Mouse (Mus musculus) NIH3T3 (cell line): ENCODE data around the gene Gstp2.

Experiments
- DNase-seq: peaks from one replicate; pipeline ENCODE4 v3.0.0-alpha.2; 2012; ENCODE audit warnings: low read depth

Gene Gstp2

DNA sequence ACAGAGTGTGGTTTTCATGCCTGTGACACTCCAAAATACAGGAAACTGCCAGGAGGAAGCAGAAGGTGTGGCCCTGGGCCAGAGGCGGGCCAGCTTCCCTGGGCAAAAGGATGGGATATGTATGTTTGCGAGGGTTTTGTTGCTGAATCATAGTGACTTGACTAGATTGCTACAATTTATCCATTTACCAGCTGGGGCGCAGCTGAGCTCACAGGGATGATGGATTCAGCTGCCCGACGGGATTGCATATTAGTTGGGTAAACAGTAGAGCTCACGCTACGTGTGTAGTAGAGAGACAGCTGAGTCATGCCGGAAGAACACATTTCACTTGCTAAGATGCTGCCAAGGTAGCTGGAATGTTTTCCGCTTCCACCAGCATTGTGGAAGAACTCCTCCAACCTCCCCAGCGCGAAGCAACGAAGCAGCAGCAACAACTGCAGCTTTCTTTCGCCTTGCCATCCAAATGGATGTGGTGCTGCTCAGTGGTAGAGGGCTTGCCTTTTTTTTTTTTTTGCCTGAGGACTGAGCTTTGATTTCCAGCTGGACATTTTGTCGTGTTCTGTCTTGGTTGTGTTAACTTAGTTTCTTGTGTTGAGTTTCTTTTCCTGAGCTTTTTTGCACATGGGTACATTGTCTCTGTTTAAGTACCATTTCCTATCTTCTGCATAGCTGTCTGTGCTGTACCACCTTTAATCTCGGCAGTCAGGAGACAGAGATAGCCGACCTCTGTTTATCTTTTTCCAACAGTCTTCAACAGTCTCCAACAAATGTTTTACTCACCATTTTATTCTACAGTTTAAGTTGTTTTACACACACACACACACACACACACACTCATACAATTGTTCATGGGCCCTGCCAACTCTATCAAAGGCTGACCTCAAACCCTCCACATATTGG is at the start of gene Gstp2:
Gene Gstp2 (minus strand): TSS at position 58 of the 900 bp plus-strand sequence.
- peak; percentile 98 for DNase-seq

DNA sequence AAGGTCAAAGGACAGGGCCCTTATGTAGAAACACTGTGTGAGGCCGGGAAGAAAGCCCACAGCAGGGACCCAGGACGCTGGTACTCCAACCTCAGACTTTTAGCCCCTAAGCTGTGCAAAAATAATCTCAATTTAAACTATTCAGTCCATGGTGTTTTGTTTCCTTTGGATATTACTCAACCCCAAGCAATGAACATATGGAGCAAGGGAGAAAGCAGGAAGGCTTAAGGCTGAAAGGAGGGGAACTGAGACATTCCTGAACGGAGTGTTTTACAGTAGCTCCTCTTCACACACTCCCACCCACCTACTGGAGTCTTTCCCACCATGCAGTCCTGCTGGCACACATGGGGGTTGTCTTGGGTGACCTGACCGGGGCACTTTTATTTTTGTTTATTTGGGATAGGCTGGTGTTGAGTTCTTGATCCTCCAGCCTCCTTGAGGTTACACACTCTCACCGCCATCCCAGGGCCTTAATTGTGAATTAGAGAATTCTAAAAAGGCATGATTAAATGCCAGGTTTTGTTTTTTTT is 49.0 kb upstream of the Gstp2 start:
- peak; percentile 51 for DNase-seq

DNA sequence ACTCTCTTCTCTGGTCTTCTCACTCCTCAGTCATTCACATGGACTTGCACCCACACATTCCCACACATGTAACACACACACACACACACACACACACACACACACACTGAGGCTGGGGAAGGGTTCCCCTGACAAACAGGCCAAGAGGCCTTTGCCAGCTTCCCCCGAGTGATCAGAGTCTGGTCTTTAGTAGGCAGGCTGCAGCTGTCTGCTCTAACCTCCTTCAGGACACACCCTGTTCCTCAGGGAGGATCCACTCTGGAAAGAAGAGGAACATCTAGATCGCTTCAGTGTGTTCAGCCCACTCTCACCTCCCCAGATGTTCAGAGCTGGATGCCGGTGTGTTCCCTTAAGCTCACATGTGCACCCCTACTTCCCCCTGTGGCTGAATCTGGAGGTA is 48.5 kb upstream of the Gstp2 start:
- DNase-seq, result peak; percentile 38

DNA sequence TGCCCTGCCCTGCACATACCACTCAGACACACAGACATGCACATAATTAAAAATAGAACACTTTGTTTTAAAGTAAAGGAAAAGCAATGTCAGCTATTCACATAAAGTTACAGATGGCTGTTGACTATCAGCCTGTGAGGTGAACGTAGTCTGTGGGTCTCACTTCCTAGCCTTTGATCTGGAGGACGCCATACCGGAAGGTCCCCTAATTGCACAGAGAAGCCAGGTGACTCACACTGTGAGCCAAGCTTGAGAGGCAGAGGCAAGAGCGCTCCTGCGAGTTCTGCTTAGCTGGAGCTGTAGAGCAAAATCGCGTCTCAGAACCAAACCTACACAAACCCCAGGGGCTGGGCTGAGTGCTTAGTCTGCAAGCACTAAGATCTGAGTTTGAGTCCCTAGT is 47.9 kb upstream of the Gstp2 start:
- no peak for DNase-seq

DNA sequence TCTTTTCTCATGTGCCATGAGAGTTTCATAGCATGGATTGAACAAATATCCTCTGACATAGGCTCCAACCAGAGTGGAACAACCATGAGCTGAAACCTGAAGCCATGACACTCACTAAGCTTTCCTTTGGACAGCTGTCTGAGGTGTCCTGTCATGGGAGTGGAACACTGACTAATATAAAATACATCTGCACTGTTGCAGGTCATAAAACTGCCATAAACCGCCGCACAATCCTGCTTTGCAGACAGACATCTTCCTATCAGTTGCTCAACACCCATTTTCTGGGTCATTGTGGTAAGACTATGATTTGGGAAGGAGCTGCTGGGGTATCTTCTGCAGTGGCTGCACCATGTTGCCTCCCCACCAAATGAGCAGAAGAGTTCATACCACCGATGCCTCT is 46.9 kb upstream of the Gstp2 start:
- no peak for DNase-seq

DNA sequence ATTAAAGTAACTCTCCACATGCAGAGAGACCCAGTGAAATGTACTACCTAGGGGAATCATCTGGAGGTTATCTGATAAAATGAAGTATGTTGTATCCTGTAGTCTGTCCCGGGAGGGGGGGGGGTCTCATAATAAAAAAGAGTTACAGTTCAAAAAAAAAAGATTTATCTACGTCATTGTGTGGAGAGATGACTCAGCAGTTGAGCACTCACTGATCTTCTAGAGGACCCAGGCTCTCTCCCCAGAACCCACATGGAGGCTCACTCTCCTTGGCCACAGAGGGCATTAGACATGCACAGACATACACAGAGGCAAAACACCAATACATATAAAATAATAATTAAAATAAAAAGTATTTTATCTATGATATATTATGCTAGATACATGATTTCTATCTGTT is 45.6 kb upstream of the Gstp2 start:
- DNase-seq, result peak; percentile 49

DNA sequence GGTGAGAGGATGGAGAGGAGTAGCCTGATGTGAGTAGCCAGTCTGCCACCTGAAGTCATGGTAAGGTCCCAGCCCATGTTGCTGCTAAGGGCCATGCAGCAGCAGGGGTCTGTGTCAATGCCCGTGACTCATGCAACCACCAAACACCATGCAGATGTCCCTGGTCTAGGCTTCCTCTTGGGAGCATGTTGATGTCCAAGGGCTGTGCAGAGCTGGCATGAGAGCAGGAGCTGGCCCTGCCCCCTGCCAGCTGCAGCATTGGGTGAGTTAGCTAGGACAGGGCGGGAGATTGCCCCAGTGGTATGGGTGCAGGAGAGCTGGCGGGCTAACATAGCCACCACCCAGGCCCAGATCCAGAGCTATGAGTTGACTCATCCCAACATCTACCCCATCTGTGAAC is 44.6 kb upstream of the Gstp2 start:
- DNase-seq, result peak; percentile 36

DNA sequence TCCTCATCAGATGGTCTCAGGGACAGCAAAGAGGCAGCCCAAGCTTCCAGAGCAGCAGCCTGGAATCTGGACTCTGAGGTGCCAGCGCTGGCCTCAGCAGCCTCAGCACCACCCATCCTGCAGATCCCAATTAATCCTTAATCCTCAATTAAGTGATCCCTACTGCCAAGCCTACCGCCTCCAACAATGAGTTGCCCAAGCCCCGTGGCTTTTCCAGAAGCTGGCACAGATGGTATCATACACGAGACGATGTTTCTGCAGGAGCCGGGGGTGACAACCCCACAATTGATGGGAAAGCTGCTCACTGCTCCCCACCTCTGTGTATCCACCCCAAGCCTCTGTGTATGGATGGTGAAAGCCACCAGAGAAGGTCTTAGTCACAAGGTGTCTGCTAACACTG is 43.3 kb upstream of the Gstp2 start:
- DNase-seq, result no peak

DNA sequence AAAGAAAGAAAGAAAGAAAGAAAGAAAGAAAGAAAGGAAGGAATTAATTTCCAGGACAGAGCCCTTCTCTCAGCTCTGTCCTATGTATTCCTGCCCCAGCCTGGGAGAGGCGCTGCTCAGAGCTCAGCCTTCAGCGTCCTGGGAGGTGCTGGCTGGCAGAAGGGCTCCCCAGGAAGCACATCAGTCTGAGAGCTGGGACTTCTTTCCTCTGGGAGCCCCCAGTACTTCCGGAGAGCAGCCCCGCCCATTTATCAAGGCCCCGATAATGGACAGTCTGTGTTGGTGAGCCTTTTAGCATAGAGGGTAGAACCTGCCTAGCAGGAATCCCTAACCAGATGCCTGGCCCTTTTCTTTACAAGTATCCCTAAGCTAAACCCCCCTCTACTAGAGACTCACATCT is 42.3 kb upstream of the Gstp2 start:
- no peak for DNase-seq

DNA sequence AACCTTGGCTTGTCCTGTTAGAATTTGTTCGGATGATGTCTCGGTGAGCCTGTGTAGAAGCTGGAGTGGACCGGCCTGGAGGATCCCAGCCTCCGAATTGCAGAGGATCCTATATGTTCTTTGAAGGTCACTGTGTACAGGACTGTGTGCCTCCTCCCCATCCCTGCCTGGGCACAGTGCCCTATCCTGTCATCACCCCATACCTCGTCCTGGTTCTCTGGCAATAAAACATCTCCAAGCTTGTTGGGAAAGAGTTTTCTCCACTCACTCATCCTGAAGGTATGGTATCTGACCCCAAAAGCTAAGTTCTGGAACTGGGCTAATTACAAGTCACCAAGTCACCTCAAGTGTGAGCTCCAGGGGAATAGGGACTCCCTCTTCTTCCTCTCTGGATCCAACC is 41.3 kb upstream of the Gstp2 start:
- peak; percentile 93 for DNase-seq

DNA sequence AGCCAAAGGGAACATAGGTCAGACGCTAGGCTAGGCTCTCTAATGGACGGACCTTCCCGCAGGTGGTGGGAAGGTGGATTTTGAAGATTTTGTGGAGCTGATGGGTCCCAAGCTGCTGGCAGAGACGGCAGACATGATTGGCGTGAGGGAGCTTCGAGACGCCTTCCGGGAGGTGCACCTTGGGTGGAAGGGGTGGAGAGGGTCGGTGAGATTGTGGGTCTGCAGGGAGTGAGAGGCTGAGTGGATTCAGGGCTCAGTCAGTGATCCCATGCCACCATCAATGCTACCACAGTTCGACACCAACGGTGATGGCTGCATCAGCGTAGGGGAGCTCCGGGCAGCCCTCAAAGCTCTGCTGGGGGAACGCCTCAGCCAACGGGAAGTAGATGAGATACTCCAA is 40.3 kb upstream of the Gstp2 start:
- DNase-seq, result no peak

DNA sequence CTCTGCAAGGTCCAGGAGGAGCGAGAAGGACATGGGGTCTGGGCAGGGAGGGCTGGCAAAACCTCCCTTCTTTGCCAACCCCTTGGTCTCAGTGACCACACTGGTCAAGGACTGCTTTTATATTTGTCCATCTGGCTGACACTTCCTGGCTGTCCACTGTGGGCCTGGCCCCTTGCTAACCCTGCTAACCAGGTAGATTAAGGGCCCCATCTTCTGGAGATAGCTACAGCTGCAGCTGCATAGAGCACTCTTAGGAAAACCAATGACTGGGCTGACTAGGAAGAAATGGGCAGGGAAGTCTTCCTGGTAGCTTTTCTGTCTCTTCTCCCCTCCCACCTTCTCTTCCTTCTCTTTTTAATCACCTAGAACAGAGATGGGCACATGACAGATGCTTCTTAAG is 39.2 kb upstream of the Gstp2 start:
- peak; percentile 64 for DNase-seq

DNA sequence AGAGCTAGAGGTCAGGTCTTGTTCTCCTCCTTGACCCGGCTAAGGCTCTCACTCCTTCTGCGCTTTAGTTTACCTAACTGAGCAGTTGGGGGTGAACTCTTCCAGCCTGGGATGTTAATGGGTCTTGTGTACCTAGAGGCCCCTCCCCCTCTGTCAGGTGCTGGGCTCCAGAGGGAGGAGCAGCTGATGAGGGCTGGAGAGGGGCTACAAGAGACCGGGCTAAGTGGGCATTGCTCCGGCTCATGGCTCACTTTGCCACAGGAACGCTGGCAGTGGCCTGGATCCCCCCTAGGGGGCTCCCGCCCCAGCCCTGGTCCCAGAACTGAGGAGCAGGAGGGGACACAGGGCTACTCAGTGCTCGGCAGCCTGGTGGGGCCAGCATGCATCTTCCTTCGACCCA is 38.0 kb upstream of the Gstp2 start:
- DNase-seq, result no peak

DNA sequence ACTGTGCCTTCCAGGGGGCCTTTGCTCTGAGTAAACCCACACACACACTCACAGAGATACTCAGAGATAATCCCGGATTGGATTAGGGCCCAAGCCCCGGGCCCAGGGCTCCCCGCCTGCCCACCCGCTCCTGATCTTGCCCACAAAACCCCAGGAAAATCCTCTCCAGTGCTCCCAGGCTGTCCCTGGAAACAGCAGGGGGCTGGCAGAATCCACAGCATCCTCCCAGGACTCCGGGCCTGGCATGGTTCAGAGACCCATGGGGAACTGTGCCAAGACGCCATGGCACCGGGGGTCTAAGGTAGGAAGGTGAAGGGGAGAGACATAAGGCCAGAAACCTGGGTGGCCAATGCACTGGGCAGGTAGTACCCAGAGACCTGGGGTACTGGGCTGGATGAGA is 37.5 kb upstream of the Gstp2 start:
- no peak for DNase-seq

DNA sequence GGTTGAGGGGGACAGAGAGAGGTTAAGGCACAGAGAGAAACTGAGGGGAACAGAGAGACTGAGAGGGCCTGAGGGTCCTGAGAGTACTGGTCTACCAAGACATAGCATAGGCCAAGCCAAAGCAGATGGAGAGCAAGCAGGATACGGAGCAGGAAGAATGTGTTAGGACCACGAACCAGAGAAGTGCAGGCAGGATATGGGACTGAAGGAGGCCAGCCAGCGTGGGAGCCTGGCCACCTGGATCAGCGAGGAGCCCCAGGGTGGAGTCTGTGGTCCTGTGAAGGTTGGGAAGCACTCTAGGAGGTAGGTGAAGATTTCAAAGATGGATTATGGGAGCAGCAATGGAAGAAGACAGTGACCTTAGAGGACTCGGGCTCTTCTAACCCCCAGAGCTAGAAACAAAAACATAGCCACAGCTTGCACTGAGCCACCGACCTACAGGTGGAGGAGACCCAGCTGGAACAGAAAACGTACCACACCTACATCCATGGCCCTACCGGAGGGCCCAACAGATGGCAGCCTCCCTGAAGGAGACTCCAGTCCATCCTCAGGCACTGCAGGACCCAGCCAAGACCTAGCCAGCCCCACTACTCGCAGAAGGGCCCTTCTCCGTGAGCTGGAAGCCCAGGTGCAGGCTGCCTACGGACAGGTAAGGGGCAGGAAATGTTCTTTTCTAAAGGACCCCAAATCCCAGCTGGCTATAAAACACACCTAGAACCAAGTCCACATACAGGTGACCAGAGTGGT is 36.6 kb upstream of the Gstp2 start:
- no peak for DNase-seq

DNA sequence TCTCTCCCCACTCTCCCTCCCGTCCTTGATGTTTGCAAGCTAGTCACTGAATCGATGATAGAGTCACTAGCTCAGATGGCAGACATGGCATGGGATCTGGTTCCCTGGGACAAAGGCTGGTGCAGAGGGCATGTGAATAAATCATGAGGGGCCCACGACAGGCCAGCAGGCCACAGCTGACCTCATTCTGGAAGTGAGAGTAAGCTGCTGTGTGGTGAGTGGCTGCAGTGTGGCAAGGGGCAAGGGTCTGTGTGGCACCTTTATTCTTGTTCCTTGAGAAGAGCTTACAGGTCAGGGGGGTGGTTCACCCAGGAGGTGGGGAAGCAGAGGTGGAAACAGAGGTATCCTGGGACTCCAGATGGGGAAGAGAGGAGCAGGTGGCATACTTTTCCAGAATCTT is 35.6 kb upstream of the Gstp2 start, which contains the start of gene Cabp2:
Gene Cabp2 (plus strand): TSS at position 185 of the 400 bp plus-strand sequence.
- no peak for DNase-seq

DNA sequence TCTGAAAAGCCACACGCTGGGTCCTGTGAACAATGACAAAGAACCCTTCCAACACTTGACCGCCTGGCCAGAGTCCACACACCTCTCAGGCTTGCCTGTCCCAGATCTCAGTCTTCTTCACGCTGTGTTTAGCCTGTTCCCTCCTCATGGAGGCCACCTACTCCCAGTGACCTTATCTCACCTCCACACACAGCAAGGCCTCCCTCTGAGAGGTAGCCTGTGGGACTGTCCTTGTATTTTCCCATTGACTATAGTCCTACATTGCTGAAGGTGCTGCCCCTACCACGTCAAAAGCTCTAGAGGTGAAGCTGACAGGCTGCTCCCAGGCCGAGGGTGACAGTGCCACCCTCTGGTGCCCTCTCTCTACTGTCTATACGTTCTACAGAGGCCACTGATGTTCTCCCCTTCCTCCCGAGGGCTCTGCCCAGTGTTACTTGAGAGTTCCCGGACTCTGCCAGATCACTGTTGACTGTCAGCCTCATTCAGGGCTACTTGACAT is 34.7 kb upstream of the Gstp2 start:
- no peak for DNase-seq

DNA sequence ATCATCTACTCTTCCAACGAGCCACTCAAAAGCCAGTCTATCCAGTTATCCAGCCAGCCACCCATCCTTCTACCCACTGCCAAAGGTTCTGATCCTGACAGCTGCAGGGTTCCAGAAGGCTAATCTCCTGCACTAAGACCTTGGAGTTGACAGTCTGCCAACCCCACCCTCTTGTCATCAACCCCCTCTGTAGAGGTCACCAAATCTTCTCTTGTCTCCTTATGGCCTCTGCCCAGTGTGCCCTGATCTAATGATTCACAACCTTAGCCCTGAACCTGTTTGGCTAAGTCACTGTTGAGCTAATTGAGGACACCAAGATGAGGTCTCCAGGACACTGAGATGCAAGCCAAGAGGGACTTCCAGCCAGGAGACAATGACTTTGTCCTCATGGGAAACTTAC is 33.8 kb upstream of the Gstp2 start:
- DNase-seq, result no peak

DNA sequence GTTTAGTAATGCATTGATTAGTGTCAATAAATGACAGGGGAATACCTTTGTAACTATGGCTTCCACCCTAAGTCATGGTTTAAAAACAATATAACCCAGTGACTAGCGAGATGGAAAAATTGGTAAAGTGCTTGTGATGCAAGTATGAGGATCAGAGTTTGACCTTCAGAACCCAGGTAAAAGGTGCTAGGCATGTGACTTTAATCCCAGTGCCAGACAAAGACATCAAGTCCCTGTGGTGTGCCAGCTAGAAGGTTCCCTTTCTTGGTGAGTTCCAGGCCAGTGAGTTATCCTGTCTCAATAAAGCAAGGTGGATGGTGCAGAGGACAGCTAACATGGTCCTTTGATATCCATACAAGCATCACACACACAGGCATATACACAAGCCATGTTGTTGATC is 29.7 kb upstream of the Gstp2 start:
- no peak for DNase-seq

DNA sequence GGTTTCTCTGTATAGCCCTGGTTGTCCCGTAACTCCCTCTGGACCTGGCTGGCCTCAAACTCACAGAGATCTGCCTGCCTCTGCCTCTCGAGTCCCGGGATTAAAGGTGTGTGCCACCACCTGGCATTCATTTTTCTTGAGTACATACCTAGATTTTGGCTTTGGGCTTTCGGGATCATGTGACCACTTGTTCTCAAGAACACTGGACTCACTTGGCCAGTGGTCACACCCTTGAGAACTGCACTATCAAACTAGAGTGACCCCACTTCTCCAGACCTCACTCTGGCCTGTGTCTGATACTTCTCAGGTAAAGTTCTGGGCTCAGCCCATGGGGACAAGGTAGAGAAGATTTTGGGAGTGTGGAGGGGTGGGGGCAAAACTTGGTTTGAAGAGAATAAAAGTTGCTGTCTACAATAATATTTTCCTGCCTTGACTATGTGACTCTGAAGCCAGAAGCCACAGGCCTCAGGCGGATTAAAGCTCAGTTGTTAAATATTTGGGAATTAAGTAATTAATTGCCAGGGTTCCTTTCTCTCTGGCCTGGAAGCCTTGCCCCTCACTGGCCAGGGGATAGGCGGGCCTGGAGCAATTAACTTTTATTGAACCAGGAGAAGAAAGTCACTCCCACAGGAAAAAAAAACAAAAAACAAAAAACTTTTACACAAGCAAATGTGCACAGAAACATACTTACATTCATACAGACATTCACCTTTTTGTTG is 27.0 kb upstream of the Gstp2 start:
- DNase-seq, result no peak

DNA sequence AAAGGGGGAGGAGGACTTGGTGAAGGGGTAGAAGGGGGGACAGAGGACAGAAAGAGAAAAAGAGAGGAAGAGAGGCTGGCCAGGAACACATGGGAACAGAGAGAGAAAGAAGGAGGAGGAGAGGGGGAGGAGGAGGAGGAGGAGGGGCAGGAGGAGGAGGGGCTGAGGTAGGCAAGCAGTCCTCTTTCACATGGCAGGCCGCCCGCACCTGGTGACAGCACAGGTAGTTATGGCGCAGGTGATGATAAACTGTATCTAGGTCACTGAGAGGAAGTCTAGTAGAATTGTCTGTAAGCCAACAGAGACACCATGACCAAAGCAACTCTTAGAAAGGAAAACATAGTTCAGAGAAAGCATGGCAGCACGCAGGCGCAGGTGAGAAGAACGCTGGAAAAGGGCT is 25.6 kb upstream of the Gstp2 start:
- no peak for DNase-seq

DNA sequence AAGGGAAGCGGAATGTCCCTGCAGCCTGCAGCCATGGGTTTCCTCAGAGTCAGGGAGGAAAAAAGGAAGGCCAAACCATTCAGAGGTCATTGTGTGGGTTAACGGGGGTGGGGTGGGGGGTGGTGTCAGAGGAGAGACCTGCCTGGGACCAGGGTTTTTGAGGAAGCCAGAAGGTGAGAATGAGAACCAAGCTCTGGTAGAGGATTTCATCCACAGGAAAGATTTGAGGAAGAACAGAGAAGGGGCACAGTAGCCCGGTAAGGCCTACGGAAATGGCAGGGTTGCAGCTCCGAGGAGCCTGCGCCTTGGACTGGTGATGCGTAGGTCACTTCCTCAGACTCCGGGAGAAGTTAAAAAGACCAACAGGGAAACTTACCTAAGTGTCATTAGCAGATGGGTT is 24.9 kb upstream of the Gstp2 start:
- DNase-seq, result no peak
